Mouse (Mus musculus) stomach, postnatal 0 days (tissue): ENCODE results near the gene Il1r1.

Experiments used
- CTCF ChIP-seq: IDR thresholded peaks from 2 replicates; pipeline ENCODE4 v1.5.1; 2016; ENCODE audit warnings: antibody characterized with exemption, low read depth, mild to moderate bottlenecking, moderate library complexity
- EP300 ChIP-seq: optimal IDR thresholded peaks from 2 replicates; pipeline ENCODE3; 2016; ENCODE audit warnings: antibody characterized with exemption

GRCm38 (mm10) chr1:40187961-40188360 is 36.9 kb upstream of the Il1r1 start:
- TF ChIP-seq CTCF (no peak), EP300 (no peak)
